Mouse (Mus musculus) bone marrow macrophage, adult 2 months (primary cell): ENCODE data around the gene Nup54. TPM values are rescaled to one million over a fixed set of nuclear protein-coding genes. Genes with fewer than 3 reads are reported as not detected.

Experiments used
- H3K27ac ChIP-seq: 2 replicates; pipeline ENCODE4 v1.5.1; 2012; ENCODE audit warnings: low read depth, low read length; ENCODE audit not compliant: insufficient read depth
- H3K4me1 ChIP-seq: 2 replicates; pipeline ENCODE4 v1.6.1; 2012; ENCODE audit warnings: low read length; ENCODE audit not compliant: control insufficient read depth, insufficient read depth
- H3K4me3 ChIP-seq: 2 replicates; pipeline ENCODE4 v1.5.1; 2012; ENCODE audit warnings: mild to moderate bottlenecking, low read length, moderate library complexity; ENCODE audit not compliant: insufficient read depth
- CTCF ChIP-seq: IDR thresholded peaks from 2 replicates; pipeline ENCODE4 v1.5.1; 2012; ENCODE audit warnings: low read depth, mild to moderate bottlenecking, low read length, moderate library complexity
- POLR2A ChIP-seq: IDR thresholded peaks from 2 replicates; pipeline ENCODE4 v1.6.1; 2012; ENCODE audit warnings: mild to moderate bottlenecking, low read depth, low read length, borderline replicate concordance
- polyA plus RNA-seq: library from polyadenylated mRNA; stranded (reverse); fragments of >200 nt; gene quantifications from 2 replicates; pipeline ENCODE4 v1.2.4, GENCODE M21; 2012; ENCODE audit not compliant: missing spikeins, insufficient read depth, insufficient read length

The Nup54 gene
- polyA plus RNA-seq, 1 experiment = 20.4 TPM

- Histone ChIP-seq H3K4me3 (no peak overlapping the region), H3K4me1 (peaks cover 7% of the 10 kb centered on the region), H3K27ac (no peak overlapping the region)
- TF ChIP-seq CTCF (no peak), POLR2A (no peak)
Measured at GRCm38 (mm10) chr5:92383747-92384146, 51.3 kb downstream of the Nup54 start.

- Histone ChIP-seq H3K4me3 (no peak overlapping the region), H3K27ac (no peak overlapping the region), H3K4me1 (peaks cover 7% of the 10 kb centered on the region)
- TF ChIP-seq POLR2A (no peak), CTCF (no peak)
Measured at GRCm38 (mm10) chr5:92382349-92382679, 52.7 kb downstream of the Nup54 start.

GRCm38 (mm10) chr5:92381550-92382348 is 53.3 kb downstream of the Nup54 start:
- Histone ChIP-seq H3K27ac (no peak overlapping the region), H3K4me3 (no peak overlapping the region), H3K4me1 (peaks cover 5% of the 10 kb centered on the region)
- TF ChIP-seq POLR2A (no peak), CTCF (no peak)

- Histone ChIP-seq H3K27ac (no peak overlapping the region), H3K4me1 (peaks cover 33% of the 10 kb centered on the region), H3K4me3 (no peak overlapping the region)
- TF ChIP-seq CTCF (no peak), POLR2A (no peak)
Measured at GRCm38 (mm10) chr5:92376795-92377405, 58.1 kb downstream of the Nup54 start.

- TF ChIP-seq CTCF (no peak), POLR2A (no peak)
- peak overlapping the region; percentile 40 for H3K4me3 ChIP-seq
- peak overlapping the region; percentile 89 for H3K27ac ChIP-seq
- peaks cover 47% of the 10 kb centered on the region for H3K4me1 ChIP-seq
Measured at GRCm38 (mm10) chr5:92375368-92375767, 59.7 kb downstream of the Nup54 start.

GRCm38 (mm10) chr5:92374721-92375142 is 60.3 kb downstream of the Nup54 start:
- Histone ChIP-seq H3K4me1 (peaks cover 49% of the 10 kb centered on the region), H3K4me3 (peak overlapping the region; percentile 40), H3K27ac (peak overlapping the region; percentile 89)
- TF ChIP-seq POLR2A (no peak), CTCF (no peak)

- Histone ChIP-seq H3K4me1 (peaks cover 60% of the 10 kb centered on the region), H3K4me3 (no peak overlapping the region), H3K27ac (no peak overlapping the region)
- TF ChIP-seq CTCF (no peak), POLR2A (no peak)
Measured at GRCm38 (mm10) chr5:92372605-92373004, 62.4 kb downstream of the Nup54 start.

GRCm38 (mm10) chr5:92371361-92371976 is 63.5 kb downstream of the Nup54 start:
- no peak for TF ChIP-seq CTCF
- no peak for TF ChIP-seq POLR2A
- Histone ChIP-seq H3K27ac (no peak overlapping the region), H3K4me1 (peaks cover 63% of the 10 kb centered on the region), H3K4me3 (no peak overlapping the region)

GRCm38 (mm10) chr5:92370891-92371290 is 64.1 kb downstream of the Nup54 start:
- Histone ChIP-seq H3K27ac (no peak overlapping the region), H3K4me3 (no peak overlapping the region), H3K4me1 (peaks cover 61% of the 10 kb centered on the region)
- no peak for TF ChIP-seq CTCF
- TF ChIP-seq POLR2A = no peak

- H3K27ac ChIP-seq = no peak overlapping the region
- TF ChIP-seq POLR2A (no peak), CTCF (no peak)
- H3K4me3 ChIP-seq = no peak overlapping the region
- H3K4me1 ChIP-seq = peaks cover 56% of the 10 kb centered on the region
Measured at GRCm38 (mm10) chr5:92370392-92370791, 64.6 kb downstream of the Nup54 start.
